In genomic region chr6:39295727-39296411, GRCm38 (mm10) we compare ENCODE assay signal across 8 mouse cellular contexts.
DNase-seq lines count a peak whose midpoint lies in the region; ATAC-seq and TF ChIP-seq lines count a peak whose summit lies in the region.

No protein-coding gene starts in this region.

- no peak overlapping the region for H3K9ac ChIP-seq in heart, embryonic 13.5 days
- H3K9ac ChIP-seq in heart, adult 2 months (ENCODE audit: low read depth, low read length), result no peak overlapping the region
- H3K9ac ChIP-seq in intestine, embryonic 16.5 days (ENCODE audit: low read depth, low read length), result 0 out of 2 replicates have a peak overlapping the region, but pooled peaks have one; percentile 1

- H3K9me3 ChIP-seq in heart, embryonic 13.5 days, result no peaks in the 10 kb centered on the region
- no peaks in the 10 kb centered on the region for H3K9me3 ChIP-seq in intestine, embryonic 16.5 days (ENCODE audit: control insufficient read depth, low read length)

- no peak for TF ChIP-seq EP300 in heart, adult 2 months (IDR thresholded peaks at IDR 0.05; ENCODE audit: insufficient read depth, low read depth, low read length)

- no peaks in the 10 kb centered on the region for H3K36me3 ChIP-seq in heart, embryonic 13.5 days
- H3K36me3 ChIP-seq in heart, adult 2 months (ENCODE audit: control insufficient read depth, insufficient read depth, low read length), result no peaks in the 10 kb centered on the region
- no peaks in the 10 kb centered on the region for H3K36me3 ChIP-seq in intestine, embryonic 16.5 days (ENCODE audit: control insufficient read depth, insufficient read depth, low read length)

- TF ChIP-seq POLR2A in heart, adult 2 months (IDR thresholded peaks at IDR 0.05; ENCODE audit: insufficient read depth, low read depth, low read length), result no peak

- no peaks in the 10 kb centered on the region for H3K79me2 ChIP-seq in heart, adult 2 months (replicated peaks; ENCODE audit: control insufficient read depth, insufficient read depth, low read length)

- peaks cover 7% of the 10 kb centered on the region for H3K4me1 ChIP-seq in heart, embryonic 13.5 days
- H3K4me1 ChIP-seq in heart, adult 2 months (ENCODE audit: control insufficient read depth, insufficient read depth, low read length), result no peaks in the 10 kb centered on the region
- 0 out of 2 replicates have a peak, but pooled peaks cover 2% of the 10 kb centered on the region for H3K4me1 ChIP-seq in intestine, embryonic 16.5 days (ENCODE audit: control insufficient read depth, insufficient read depth, low read length)

- ATAC-seq in heart, embryonic 13.5 days (ENCODE audit: extremely low read depth, insufficient number of reproducible peaks, low FRiP score, low TSS enrichment), result no peak
- ATAC-seq in intestine, embryonic 16.5 days, result no peak

- H3K27me3 ChIP-seq in heart, embryonic 13.5 days (replicated peaks), result no peaks in the 10 kb centered on the region
- no peaks in the 10 kb centered on the region for H3K27me3 ChIP-seq in heart, adult 2 months (ENCODE audit: control insufficient read depth, insufficient read depth, low read length)
- H3K27me3 ChIP-seq in intestine, embryonic 16.5 days (replicated peaks; ENCODE audit: control insufficient read depth, insufficient read depth, low read length), result no peaks in the 10 kb centered on the region

- 39% methylated on average over 14 of the region's 14 CpGs for WGBS in heart, embryonic 13.5 days
- 38% methylated on average over 14 of the region's 14 CpGs for WGBS in heart, adult 2 months
- 26% methylated on average over 14 of the region's 14 CpGs for WGBS in intestine, embryonic 16.5 days

- no peak overlapping the region for H3K4me3 ChIP-seq in heart, embryonic 13.5 days
- H3K4me3 ChIP-seq in heart, adult 2 months, result no peak overlapping the region
- H3K4me3 ChIP-seq in intestine, embryonic 16.5 days (ENCODE audit: low read length), result no peak overlapping the region
- H3K4me3 ChIP-seq in layer of hippocampus, adult 2 months, result no peak overlapping the region

- peak overlapping the region; percentile 25 for H3K4me2 ChIP-seq in heart, embryonic 13.5 days
- H3K4me2 ChIP-seq in intestine, embryonic 16.5 days (ENCODE audit: low read depth, low read length), result 0 out of 2 replicates have a peak overlapping the region, but pooled peaks have one; percentile 1

- DNase-seq in heart, adult 2 months, result no peak
- DNase-seq in NIH3T3 (ENCODE audit: low read depth), result peak; percentile 60
- peak; percentile 22 for DNase-seq in mesoderm, embryonic 11.5 days (ENCODE audit: low read depth, low spot score)
- DNase-seq in layer of hippocampus, postnatal 36 days, result no peak
- DNase-seq in left cerebral cortex, postnatal 25 days (ENCODE audit: low spot score in 2 of 2), result no peak
- no peak for DNase-seq in layer of hippocampus, adult 2 months (ENCODE audit: low spot score in 2 of 2)

- intact Hi-C loops in heart, adult 2 months (cut with DNase I), result no loop called here
- intact Hi-C loops in left cerebral cortex, postnatal 25 days (cut with DNase I), result no loop called here

- TF ChIP-seq CTCF in heart, adult 2 months (IDR thresholded peaks at IDR 0.05), result no peak
- TF ChIP-seq CTCF in layer of hippocampus, adult 2 months (conservative IDR thresholded peaks at IDR 0.05), result no peak

- no peak overlapping the region for H3K27ac ChIP-seq in heart, embryonic 13.5 days (replicated peaks)
- H3K27ac ChIP-seq in heart, adult 2 months, result no peak overlapping the region
- no peak overlapping the region for H3K27ac ChIP-seq in intestine, embryonic 16.5 days (ENCODE audit: low read length)
- no peak overlapping the region for H3K27ac ChIP-seq in layer of hippocampus, adult 2 months

Comparison
In these comparisons a context has a peak if more than half of its experiments do, and no peak if none do; other contexts are left out.
1. DNase-seq: peak in NIH3T3 (single experiment) and mesoderm, embryonic 11.5 days (single experiment); none in heart, adult 2 months (0 of 2), layer of hippocampus, postnatal 36 days (0 of 2), left cerebral cortex, postnatal 25 days (0 of 2) and layer of hippocampus, adult 2 months (0 of 2).